Mouse (Mus musculus) lung, embryonic 15.5 days (tissue): ENCODE measurements around the gene Frrs1. TPM values are rescaled to one million over a fixed set of nuclear protein-coding genes. Genes with fewer than 3 reads are reported as not detected.

Source experiments
- ATAC-seq: fragments of 200-750 bp; cut with Nextera tagmentation; 2 replicates; pipeline ENCODE4 v1.8.0; 2017; ENCODE audit warnings: moderate number of reproducible peaks, borderline replicate concordance; ENCODE audit not compliant: low FRiP score, low TSS enrichment; ENCODE audit errors: extremely low read depth
- H3K27ac ChIP-seq: fragments of 300-500 bp; sonication (generic); 2 replicates; pipeline ENCODE4 v1.5.1; 2015; ENCODE audit warnings: moderate library complexity, mild to moderate bottlenecking, inconsistent platforms
- H3K27me3 ChIP-seq: fragments of 300-500 bp; sonication (generic); 2 replicates; pipeline ENCODE4 v1.6.1; 2015; ENCODE audit warnings: inconsistent platforms
- H3K36me3 ChIP-seq: fragments of 300-500 bp; sonication (generic); 2 replicates; pipeline ENCODE4 v1.6.1; 2015; ENCODE audit warnings: inconsistent platforms
- H3K4me1 ChIP-seq: fragments of 300-500 bp; sonication (generic); 2 replicates; pipeline ENCODE4 v1.6.1; 2015; ENCODE audit warnings: inconsistent platforms
- H3K4me2 ChIP-seq: fragments of 300-500 bp; sonication (generic); 2 replicates; pipeline ENCODE4 v1.6.1; 2015; ENCODE audit warnings: inconsistent platforms, mild to moderate bottlenecking, moderate library complexity
- H3K4me3 ChIP-seq: fragments of 300-500 bp; sonication (generic); 2 replicates; pipeline ENCODE4 v1.5.1; 2015; ENCODE audit warnings: mild to moderate bottlenecking, inconsistent platforms
- H3K9ac ChIP-seq: fragments of 300-500 bp; sonication (generic); 2 replicates; pipeline ENCODE4 v1.6.1; 2015; ENCODE audit warnings: inconsistent platforms
- H3K9me3 ChIP-seq: fragments of 300-500 bp; sonication (generic); 2 replicates; pipeline ENCODE4 v1.6.1; 2016; ENCODE audit warnings: inconsistent platforms
- WGBS: fragments of 180-500 bp; shearing (Covaris S2); methylation state at CpG from one replicate; pipeline ENCODE4 v1.1.7; 2015; 5-methylcytosine and 5-hydroxymethylcytosine counted together
- polyA plus RNA-seq: library from polyadenylated mRNA; unstranded; fragments of >200 nt; fragmentation: Nextera tagmentation; extraction: Ambion mirVana; gene quantifications from 2 replicates; pipeline ENCODE4 v1.2.1, GENCODE M21; 2015

The Frrs1 gene
- polyA plus RNA-seq, 1 experiment from 2014 or later = 8.7 TPM

DNA sequence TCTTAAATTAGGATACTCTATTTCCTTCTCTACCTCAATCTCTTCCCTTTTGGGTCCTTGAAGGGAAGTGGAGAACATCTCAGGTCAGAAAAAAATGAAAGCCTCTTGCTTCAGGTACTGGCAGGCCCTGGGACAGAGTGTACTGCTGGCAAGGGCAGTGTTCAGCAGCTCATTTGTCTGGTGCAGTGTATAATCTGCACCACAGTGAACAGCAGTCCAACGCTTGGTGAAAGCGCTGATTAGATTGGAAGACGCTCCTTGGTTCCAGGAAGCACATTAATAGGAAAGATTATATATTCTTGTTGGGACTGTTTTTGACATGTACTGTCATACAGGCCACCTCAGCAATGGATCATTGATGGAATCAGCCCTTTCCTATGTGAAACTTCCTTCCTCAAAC lies 92.2 kb downstream of the Frrs1 start:
- no peak overlapping the region for H3K4me2 ChIP-seq
- H3K36me3 ChIP-seq = no peaks in the 10 kb centered on the region
- H3K9me3 ChIP-seq = no peaks in the 10 kb centered on the region
- WGBS = 66% methylated on average over 3 of the region's 3 CpGs
- H3K9ac ChIP-seq = no peak overlapping the region
- H3K4me1 ChIP-seq = 0 out of 2 replicates have a peak, but pooled peaks cover 4% of the 10 kb centered on the region
- H3K4me3 ChIP-seq = no peak overlapping the region
- ATAC-seq = no peak
- H3K27ac ChIP-seq = no peak overlapping the region
- H3K27me3 ChIP-seq = no peaks in the 10 kb centered on the region; the same call in 1 of the 2 replicates

- H3K4me2 ChIP-seq = no peak overlapping the region
- no peaks in the 10 kb centered on the region for H3K36me3 ChIP-seq
- no peak overlapping the region for H3K4me3 ChIP-seq
- ATAC-seq = no peak
- H3K9me3 ChIP-seq = no peaks in the 10 kb centered on the region
- 0 out of 2 replicates have a peak, but pooled peaks cover 4% of the 10 kb centered on the region for H3K4me1 ChIP-seq
- no peak overlapping the region for H3K27ac ChIP-seq
- H3K9ac ChIP-seq = no peak overlapping the region
- no peaks in the 10 kb centered on the region for H3K27me3 ChIP-seq
- 75% methylated on average over 8 of the region's 8 CpGs for WGBS
These were observed 93.1 kb downstream of the Frrs1 start for GRCm38 (mm10) chr3:116952242-116952899.

DNA sequence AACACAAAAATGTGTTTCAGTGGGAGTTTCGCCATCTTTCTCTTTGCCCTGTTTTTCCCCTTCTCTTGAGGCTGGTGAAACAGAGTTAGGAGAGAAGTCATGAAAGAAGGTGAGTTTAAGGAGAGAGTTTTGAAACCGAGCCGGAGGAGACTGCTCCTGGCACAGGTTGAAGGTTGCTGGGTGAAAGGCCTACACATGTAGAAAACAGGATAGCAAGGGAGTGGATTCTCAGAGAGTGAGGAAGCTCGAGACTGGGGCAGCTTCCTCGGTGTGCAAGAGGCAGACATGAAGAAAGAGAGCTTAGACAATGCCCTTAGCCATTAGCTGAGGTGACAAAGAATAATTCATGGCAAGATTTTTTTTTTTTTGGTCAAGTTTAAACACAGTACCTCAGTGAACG lies 94.1 kb downstream of the Frrs1 start:
- Histone ChIP-seq H3K9me3 (no peaks in the 10 kb centered on the region), H3K4me3 (no peak overlapping the region), H3K36me3 (no peaks in the 10 kb centered on the region), H3K9ac (no peak overlapping the region), H3K4me1 (0 out of 2 replicates have a peak, but pooled peaks cover 4% of the 10 kb centered on the region), H3K4me2 (no peak overlapping the region), H3K27me3 (no peaks in the 10 kb centered on the region), H3K27ac (no peak overlapping the region)
- no peak for ATAC-seq
- WGBS = 81% methylated on average over 6 of the region's 6 CpGs

DNA sequence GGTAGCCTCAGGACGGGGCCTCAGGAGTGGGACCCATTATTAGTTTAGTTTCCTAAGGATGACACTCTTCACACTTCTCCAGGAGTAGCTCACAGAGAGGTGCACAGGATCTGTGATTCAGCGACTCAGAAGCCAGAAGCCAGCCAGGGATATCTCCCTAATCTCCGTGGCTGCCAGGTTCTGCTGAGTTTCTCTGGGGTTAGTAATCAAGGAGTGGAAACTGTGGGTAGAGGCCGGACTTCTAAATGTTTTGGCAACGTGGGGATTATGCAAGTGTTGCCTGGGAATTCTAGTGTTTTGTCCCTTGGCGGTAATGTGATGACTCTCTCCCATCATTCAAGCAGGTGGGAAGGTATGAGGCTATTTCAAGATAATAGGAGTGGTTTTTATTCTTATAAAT lies 95.8 kb downstream of the Frrs1 start:
- H3K27me3 ChIP-seq = no peaks in the 10 kb centered on the region
- 0 out of 2 replicates have a peak, but pooled peaks cover 4% of the 10 kb centered on the region for H3K4me1 ChIP-seq
- no peak overlapping the region for H3K9ac ChIP-seq
- no peaks in the 10 kb centered on the region for H3K36me3 ChIP-seq
- ATAC-seq = no peak
- WGBS = 67% methylated on average over 6 of the region's 6 CpGs
- H3K27ac ChIP-seq = no peak overlapping the region
- H3K4me3 ChIP-seq = no peak overlapping the region
- no peak overlapping the region for H3K4me2 ChIP-seq
- H3K9me3 ChIP-seq = no peaks in the 10 kb centered on the region

Other genes with a start within 250 kb of the Frrs1 start
- 24.0 and 24.9 TPM in 2 replicates for gene Trmt13, start 244.9 kb upstream of the Frrs1 start, polyA plus RNA-seq
- 86.0 TPM in 2 replicates for gene Mfsd14a, start 196.8 kb upstream of the Frrs1 start, polyA plus RNA-seq
- not detected in 2 replicates for gene Gm43191, start 178.2 kb upstream of the Frrs1 start, polyA plus RNA-seq
- 13.2 and 13.3 TPM in 2 replicates for gene Slc35a3, start 146.6 kb upstream of the Frrs1 start, polyA plus RNA-seq
- gene Agl, start 51.3 kb upstream of the Frrs1 start, polyA plus RNA-seq = 14.3 and 17.7 TPM in 2 replicates
- gene 4930455H04Rik, start 108.8 kb downstream of the Frrs1 start, polyA plus RNA-seq = not detected in 2 replicates
- 7.8 and 9.0 TPM in 2 replicates for gene Palmd, start 109.5 kb downstream of the Frrs1 start, polyA plus RNA-seq